Mouse (Mus musculus): ENCODE measurements around the gene Rbfox3. TPM values are rescaled to one million over a fixed set of nuclear protein-coding genes. Genes with fewer than 3 reads are reported as not detected.
A peak's percentile ranks its signal among the peaks of the same experiment; 100 is the strongest.

Gene Rbfox3
- total and polyA plus RNA-seq, 3 experiments = 0.16 TPM; not detected in 2

GRCm38 (mm10) chr11:118511851-118512250 lies 399.5 kb downstream of the Rbfox3 start:
- no peak for ATAC-seq (ENCODE audit: extremely low read depth, insufficient number of reproducible peaks, low FRiP score, poor library complexity, severe bottlenecking)
- peaks cover 94% of the 10 kb centered on the region for H3K9me3 ChIP-seq (replicated peaks)

GRCm38 (mm10) chr11:118508341-118508740 lies 403.1 kb downstream of the Rbfox3 start:
- DNase-seq (ENCODE audit: low spot score) (no peak), ATAC-seq (ENCODE audit: extremely low read depth, insufficient number of reproducible peaks, low FRiP score, poor library complexity, severe bottlenecking) (no peak)
- Histone ChIP-seq H3K36me3 (replicated peaks) (no peaks in the 10 kb centered on the region), H3K27me3 (ENCODE audit: insufficient read depth, low read length) (no peaks in the 10 kb centered on the region; the same call in 1 of the 2 replicates), H3K4me1 (ENCODE audit: insufficient read depth, low read depth, low read length) (no peaks in the 10 kb centered on the region), H3K4me3 (ENCODE audit: low read depth, low read length) (no peak overlapping the region), H3K9me3 (replicated peaks) (peaks cover 90% of the 10 kb centered on the region)
- TF ChIP-seq CTCF (IDR thresholded peaks at IDR 0.05; ENCODE audit: low read depth, low read length) (no peak), POLR2AphosphoS5 (IDR thresholded peaks at IDR 0.05; ENCODE audit: insufficient replicate concordance, low read depth, low read length) (no peak), GATA2 (IDR thresholded peaks at IDR 0.05; ENCODE audit: borderline replicate concordance, low read depth, low read length) (no peak), TAL1 (conservative IDR thresholded peaks at IDR 0.05; ENCODE audit: low read depth, low read length) (no peak), GATA1 (IDR thresholded peaks at IDR 0.05; ENCODE audit: borderline replicate concordance, low read length) (no peak)

More at GRCm38 (mm10) chr11:118511851-118512250, 399.5 kb downstream of the Rbfox3 start:
- H3K27me3 ChIP-seq (ENCODE audit: insufficient read depth, low read length) = no peaks in the 10 kb centered on the region; the same call in 1 of the 2 replicates
- DNase-seq (ENCODE audit: low spot score) = no peak
- no peak overlapping the region for H3K4me3 ChIP-seq (ENCODE audit: low read depth, low read length)
- no peaks in the 10 kb centered on the region for H3K36me3 ChIP-seq (replicated peaks)
- no peak for TF ChIP-seq GATA2 (IDR thresholded peaks at IDR 0.05; ENCODE audit: borderline replicate concordance, low read depth, low read length)
- no peaks in the 10 kb centered on the region for H3K4me1 ChIP-seq (ENCODE audit: insufficient read depth, low read depth, low read length)

GRCm38 (mm10) chr11:118507904-118508303 lies 403.5 kb downstream of the Rbfox3 start:
- ATAC-seq (ENCODE audit: extremely low read depth, insufficient number of reproducible peaks, low FRiP score, poor library complexity, severe bottlenecking) (peak; percentile 40; the same call in 1 of the 2 replicates), DNase-seq (ENCODE audit: low spot score) (peak; percentile 23)
- H3K9me3 ChIP-seq (replicated peaks) = peaks cover 90% of the 10 kb centered on the region
- no peaks in the 10 kb centered on the region for H3K36me3 ChIP-seq (replicated peaks)
- no peak for TF ChIP-seq POLR2AphosphoS5 (IDR thresholded peaks at IDR 0.05; ENCODE audit: insufficient replicate concordance, low read depth, low read length)
- TF ChIP-seq CTCF (IDR thresholded peaks at IDR 0.05; ENCODE audit: low read depth, low read length) = no peak; the same call in 1 of the 2 replicates
- TF ChIP-seq GATA2 (IDR thresholded peaks at IDR 0.05; ENCODE audit: borderline replicate concordance, low read depth, low read length) = no peak
- no peak for TF ChIP-seq TAL1 (conservative IDR thresholded peaks at IDR 0.05; ENCODE audit: low read depth, low read length)
- TF ChIP-seq GATA1 (IDR thresholded peaks at IDR 0.05; ENCODE audit: borderline replicate concordance, low read length) = no peak
- no peak overlapping the region for H3K4me3 ChIP-seq (ENCODE audit: low read depth, low read length)
- no peaks in the 10 kb centered on the region; the same call in 1 of the 2 replicates for H3K27me3 ChIP-seq (ENCODE audit: insufficient read depth, low read length)
- H3K4me1 ChIP-seq (ENCODE audit: insufficient read depth, low read depth, low read length) = no peaks in the 10 kb centered on the region

GRCm38 (mm10) chr11:118507095-118507494 lies 404.3 kb downstream of the Rbfox3 start:
- Histone ChIP-seq H3K9me3 (replicated peaks) (peaks cover 90% of the 10 kb centered on the region), H3K4me3 (ENCODE audit: low read depth, low read length) (no peak overlapping the region), H3K4me1 (ENCODE audit: insufficient read depth, low read depth, low read length) (no peaks in the 10 kb centered on the region), H3K27me3 (ENCODE audit: insufficient read depth, low read length) (no peaks in the 10 kb centered on the region; the same call in 1 of the 2 replicates), H3K36me3 (replicated peaks) (no peaks in the 10 kb centered on the region)
- no peak for TF ChIP-seq CTCF (IDR thresholded peaks at IDR 0.05; ENCODE audit: low read depth, low read length)
- no peak for TF ChIP-seq POLR2AphosphoS5 (IDR thresholded peaks at IDR 0.05; ENCODE audit: insufficient replicate concordance, low read depth, low read length)
- TF ChIP-seq GATA2 (IDR thresholded peaks at IDR 0.05; ENCODE audit: borderline replicate concordance, low read depth, low read length) = no peak
- no peak for TF ChIP-seq TAL1 (conservative IDR thresholded peaks at IDR 0.05; ENCODE audit: low read depth, low read length)
- no peak for TF ChIP-seq GATA1 (IDR thresholded peaks at IDR 0.05; ENCODE audit: borderline replicate concordance, low read length)
- ATAC-seq (ENCODE audit: extremely low read depth, insufficient number of reproducible peaks, low FRiP score, poor library complexity, severe bottlenecking) = no peak
- DNase-seq (ENCODE audit: low spot score) = no peak

GRCm38 (mm10) chr11:118504180-118504454 lies 407.3 kb downstream of the Rbfox3 start:
- peaks cover 88% of the 10 kb centered on the region for H3K9me3 ChIP-seq (replicated peaks)
- no peak for TF ChIP-seq TAL1 (conservative IDR thresholded peaks at IDR 0.05; ENCODE audit: low read depth, low read length)
- no peak for TF ChIP-seq GATA2 (IDR thresholded peaks at IDR 0.05; ENCODE audit: borderline replicate concordance, low read depth, low read length)
- no peak for TF ChIP-seq POLR2AphosphoS5 (IDR thresholded peaks at IDR 0.05; ENCODE audit: insufficient replicate concordance, low read depth, low read length)
- TF ChIP-seq GATA1 (IDR thresholded peaks at IDR 0.05; ENCODE audit: borderline replicate concordance, low read length) = no peak
- no peak for TF ChIP-seq CTCF (IDR thresholded peaks at IDR 0.05; ENCODE audit: low read depth, low read length)
- ATAC-seq (ENCODE audit: extremely low read depth, insufficient number of reproducible peaks, low FRiP score, poor library complexity, severe bottlenecking) (no peak), DNase-seq (ENCODE audit: low spot score) (no peak)
- H3K4me1 ChIP-seq (ENCODE audit: insufficient read depth, low read depth, low read length) = no peaks in the 10 kb centered on the region
- no peaks in the 10 kb centered on the region for H3K36me3 ChIP-seq (replicated peaks)
- no peaks in the 10 kb centered on the region for H3K27me3 ChIP-seq (ENCODE audit: insufficient read depth, low read length)
- no peak overlapping the region for H3K4me3 ChIP-seq (ENCODE audit: low read depth, low read length)

- Histone ChIP-seq H3K4me3 (ENCODE audit: low read depth, low read length) (no peak overlapping the region), H3K36me3 (replicated peaks) (no peaks in the 10 kb centered on the region), H3K4me1 (ENCODE audit: insufficient read depth, low read depth, low read length) (no peaks in the 10 kb centered on the region), H3K9me3 (replicated peaks) (peaks cover 83% of the 10 kb centered on the region), H3K27me3 (ENCODE audit: insufficient read depth, low read length) (no peaks in the 10 kb centered on the region)
- DNase-seq (ENCODE audit: low spot score) = no peak
- TF ChIP-seq POLR2AphosphoS5 (IDR thresholded peaks at IDR 0.05; ENCODE audit: insufficient replicate concordance, low read depth, low read length) (no peak), TAL1 (conservative IDR thresholded peaks at IDR 0.05; ENCODE audit: low read depth, low read length) (no peak), CTCF (IDR thresholded peaks at IDR 0.05; ENCODE audit: low read depth, low read length) (no peak)
- ATAC-seq (ENCODE audit: extremely low read depth, insufficient number of reproducible peaks, low FRiP score, poor library complexity, severe bottlenecking) = no peak
Measured at GRCm38 (mm10) chr11:118503418-118504179, 407.8 kb downstream of the Rbfox3 start.

All from G1E (cell line).